Mouse (Mus musculus) layer of hippocampus, adult 8-10 months (tissue): ENCODE data around the gene H2-DMb1. TPM values are rescaled to one million over a fixed set of nuclear protein-coding genes. Genes with fewer than 3 reads are reported as not detected.

ENCODE experiments used
- DNase-seq, 2 experiments: peaks; one replicate each; pipeline ENCODE4 v3.0.0; 2022; ENCODE audit warnings: low spot score in 2 of 2
- total RNA-seq, 4 experiments: library from RNA; stranded (reverse); gene quantifications; 2 replicates each; pipeline ENCODE4 v1.2.4; 2022

The H2-DMb1 gene
- total RNA-seq: 1 to 10 TPM; 3.4 to 9.7 (median 6.0) TPM

- DNase-seq: no peak
These were observed at the start of gene H2-DMb1 for GRCm38 (mm10) chr17:34152923-34153322. TSS of gene H2-DMb1 (plus strand) at chr17:34153072.

- DNase-seq: no peak
These were observed 48.1 kb upstream of the H2-DMb1 start for GRCm38 (mm10) chr17:34104804-34105203.

GRCm38 (mm10) chr17:34106555-34106954 is 46.3 kb upstream of the H2-DMb1 start:
- DNase-seq: no peak

GRCm38 (mm10) chr17:34107109-34107867 is 45.6 kb upstream of the H2-DMb1 start:
- no peak for DNase-seq

GRCm38 (mm10) chr17:34108460-34108859 is 44.4 kb upstream of the H2-DMb1 start:
- no peak for DNase-seq

- DNase-seq: no peak
These were observed 43.6 kb upstream of the H2-DMb1 start for GRCm38 (mm10) chr17:34109038-34109805.

- DNase-seq: no peak
These were observed 43.1 kb upstream of the H2-DMb1 start for GRCm38 (mm10) chr17:34109806-34110195.

- no peak for DNase-seq
These were observed 42.6 kb upstream of the H2-DMb1 start for GRCm38 (mm10) chr17:34110309-34110708.

- no peak for DNase-seq
These were observed 38.8 kb upstream of the H2-DMb1 start for GRCm38 (mm10) chr17:34114114-34114513.

GRCm38 (mm10) chr17:34116736-34117370 is 36.0 kb upstream of the H2-DMb1 start:
- DNase-seq: no peak

- DNase-seq: no peak
These were observed 35.3 kb upstream of the H2-DMb1 start for GRCm38 (mm10) chr17:34117421-34118112.

GRCm38 (mm10) chr17:34118113-34118872 is 34.6 kb upstream of the H2-DMb1 start:
- DNase-seq: no peak

GRCm38 (mm10) chr17:34118873-34119248 is 34.0 kb upstream of the H2-DMb1 start:
- DNase-seq: no peak

GRCm38 (mm10) chr17:34119249-34120179 is 33.4 kb upstream of the H2-DMb1 start, which contains the start of gene H2-DMa:
TSS of gene H2-DMa (plus strand) at chr17:34119541.
- peak; percentile 99 for DNase-seq

GRCm38 (mm10) chr17:34120180-34120723 is 32.6 kb upstream of the H2-DMb1 start:
- peak; percentile 82 for DNase-seq

- peak; percentile 70 to 71 for DNase-seq
These were observed 32.1 kb upstream of the H2-DMb1 start for GRCm38 (mm10) chr17:34120814-34121171.

- peak; percentile 87 to 93 for DNase-seq
These were observed 31.5 kb upstream of the H2-DMb1 start for GRCm38 (mm10) chr17:34121172-34121878.

- peak; percentile 61 to 67 for DNase-seq
These were observed 31.0 kb upstream of the H2-DMb1 start for GRCm38 (mm10) chr17:34121879-34122187.
